Mouse (Mus musculus): Measurements from ENCODE around the gene Tnf. TPM values are rescaled to one million over a fixed set of nuclear protein-coding genes. Genes with fewer than 3 reads are reported as not detected.

Gene Tnf
- polyA plus RNA-seq (2011; ENCODE audit: insufficient read depth, insufficient read length, low replicate concordance, missing spikeins) = 3.2 and 7.4 TPM in 2 replicates

GRCm38 (mm10) chr17:35201787-35202186 lies at the start of gene Tnf:
Gene Tnf, minus strand, starts transcription at chr17:35202007.
- Histone ChIP-seq H3K27ac (ENCODE audit: control insufficient read depth, insufficient read depth, low read depth, low read length, poor library complexity) (peak within 1 kb of the TSS; percentile 85), H3K4me1 (ENCODE audit: control insufficient read depth, insufficient read depth, low read length) (no peaks in the 10 kb centered on the region), H3K4me3 (replicated peaks; ENCODE audit: control insufficient read depth, low read depth, low read length) (peak within 1 kb of the TSS; percentile 99)
- TF ChIP-seq CTCF (IDR thresholded peaks at IDR 0.05; ENCODE audit: control insufficient read depth, insufficient read depth, low read length) = no peak
- TF ChIP-seq POLR2A (IDR thresholded peaks at IDR 0.05; ENCODE audit: borderline replicate concordance, control insufficient read depth, low read depth, low read length) = peak; percentile 95
- 1% methylated on average over 13 of the region's 13 CpGs for WGBS

- Histone ChIP-seq H3K27ac (ENCODE audit: control insufficient read depth, insufficient read depth, low read depth, low read length, poor library complexity) (no peak overlapping the region), H3K4me1 (ENCODE audit: control insufficient read depth, insufficient read depth, low read length) (peaks cover 2% of the 10 kb centered on the region), H3K4me3 (replicated peaks; ENCODE audit: control insufficient read depth, low read depth, low read length) (no peak overlapping the region)
- TF ChIP-seq CTCF (IDR thresholded peaks at IDR 0.05; ENCODE audit: control insufficient read depth, insufficient read depth, low read length) (no peak), POLR2A (IDR thresholded peaks at IDR 0.05; ENCODE audit: borderline replicate concordance, control insufficient read depth, low read depth, low read length) (no peak)
- 66% methylated on average over 15 of the region's 15 CpGs for WGBS
Observed at GRCm38 (mm10) chr17:35251162-35251719, 49.4 kb upstream of the Tnf start.

- WGBS = 89% methylated on average over 3 of the region's 3 CpGs
- H3K4me3 ChIP-seq (replicated peaks; ENCODE audit: control insufficient read depth, low read depth, low read length) = no peak overlapping the region
- TF ChIP-seq CTCF (IDR thresholded peaks at IDR 0.05; ENCODE audit: control insufficient read depth, insufficient read depth, low read length) (no peak), POLR2A (IDR thresholded peaks at IDR 0.05; ENCODE audit: borderline replicate concordance, control insufficient read depth, low read depth, low read length) (no peak)
- H3K27ac ChIP-seq (ENCODE audit: control insufficient read depth, insufficient read depth, low read depth, low read length, poor library complexity) = peak overlapping the region; percentile 18; the same call in 1 of the 2 replicates
- H3K4me1 ChIP-seq (ENCODE audit: control insufficient read depth, insufficient read depth, low read length) = peaks cover 2% of the 10 kb centered on the region
Observed at GRCm38 (mm10) chr17:35250348-35251120, 48.7 kb upstream of the Tnf start.

- TF ChIP-seq CTCF (IDR thresholded peaks at IDR 0.05; ENCODE audit: control insufficient read depth, insufficient read depth, low read length) (no peak), POLR2A (IDR thresholded peaks at IDR 0.05; ENCODE audit: borderline replicate concordance, control insufficient read depth, low read depth, low read length) (no peak)
- H3K4me3 ChIP-seq (replicated peaks; ENCODE audit: control insufficient read depth, low read depth, low read length) = no peak overlapping the region
- peaks cover 2% of the 10 kb centered on the region for H3K4me1 ChIP-seq (ENCODE audit: control insufficient read depth, insufficient read depth, low read length)
- H3K27ac ChIP-seq (ENCODE audit: control insufficient read depth, insufficient read depth, low read depth, low read length, poor library complexity) = no peak overlapping the region
- WGBS = 84% methylated on average over 19 of the region's 19 CpGs
Observed at GRCm38 (mm10) chr17:35249451-35250197, 47.8 kb upstream of the Tnf start.

GRCm38 (mm10) chr17:35248986-35249385 lies 47.2 kb upstream of the Tnf start:
- Histone ChIP-seq H3K4me1 (ENCODE audit: control insufficient read depth, insufficient read depth, low read length) (peaks cover 6% of the 10 kb centered on the region), H3K27ac (ENCODE audit: control insufficient read depth, insufficient read depth, low read depth, low read length, poor library complexity) (no peak overlapping the region), H3K4me3 (replicated peaks; ENCODE audit: control insufficient read depth, low read depth, low read length) (no peak overlapping the region)
- no peak for TF ChIP-seq CTCF (IDR thresholded peaks at IDR 0.05; ENCODE audit: control insufficient read depth, insufficient read depth, low read length)
- no peak for TF ChIP-seq POLR2A (IDR thresholded peaks at IDR 0.05; ENCODE audit: borderline replicate concordance, control insufficient read depth, low read depth, low read length)
- WGBS = 91% methylated on average over 14 of the region's 14 CpGs

- Histone ChIP-seq H3K27ac (ENCODE audit: control insufficient read depth, insufficient read depth, low read depth, low read length, poor library complexity) (no peak overlapping the region), H3K4me1 (ENCODE audit: control insufficient read depth, insufficient read depth, low read length) (peaks cover 7% of the 10 kb centered on the region), H3K4me3 (replicated peaks; ENCODE audit: control insufficient read depth, low read depth, low read length) (no peak overlapping the region)
- 87% methylated on average over 7 of the region's 7 CpGs for WGBS
- TF ChIP-seq POLR2A (IDR thresholded peaks at IDR 0.05; ENCODE audit: borderline replicate concordance, control insufficient read depth, low read depth, low read length) (no peak), CTCF (IDR thresholded peaks at IDR 0.05; ENCODE audit: control insufficient read depth, insufficient read depth, low read length) (no peak)
Observed at GRCm38 (mm10) chr17:35247144-35247543, 45.3 kb upstream of the Tnf start.

GRCm38 (mm10) chr17:35245731-35246623 lies 44.2 kb upstream of the Tnf start:
- TF ChIP-seq CTCF (IDR thresholded peaks at IDR 0.05; ENCODE audit: control insufficient read depth, insufficient read depth, low read length) = peak; percentile 31
- TF ChIP-seq POLR2A (IDR thresholded peaks at IDR 0.05; ENCODE audit: borderline replicate concordance, control insufficient read depth, low read depth, low read length) = no peak
- Histone ChIP-seq H3K4me1 (ENCODE audit: control insufficient read depth, insufficient read depth, low read length) (peaks cover 5% of the 10 kb centered on the region; the same call in 1 of the 2 replicates), H3K4me3 (replicated peaks; ENCODE audit: control insufficient read depth, low read depth, low read length) (no peak overlapping the region), H3K27ac (ENCODE audit: control insufficient read depth, insufficient read depth, low read depth, low read length, poor library complexity) (peak overlapping the region; percentile 5; the same call in 1 of the 2 replicates)
- 47% methylated on average over 15 of the region's 15 CpGs for WGBS
